Mouse (Mus musculus) E14TG2a.4 (cell line): ENCODE measurements around the gene Trim32.

Source experiments
- H3K27me3 ChIP-seq: 2 replicates; pipeline ENCODE4 v1.6.1; 2014; ENCODE audit warnings: low read length, control low read depth; ENCODE audit not compliant: insufficient read depth
- H3K36me3 ChIP-seq: 2 replicates; pipeline ENCODE4 v1.6.1; 2014; ENCODE audit warnings: low read length, control low read depth; ENCODE audit not compliant: insufficient read depth
- H3K4me1 ChIP-seq: replicated peaks from 2 replicates; pipeline ENCODE4 v1.6.1; 2014; ENCODE audit warnings: low read depth, low read length, control low read depth
- H3K4me3 ChIP-seq: replicated peaks from 2 replicates; pipeline ENCODE4 v1.5.1; 2014; ENCODE audit warnings: mild to moderate bottlenecking, low read length
- H3K9me3 ChIP-seq: 2 replicates; pipeline ENCODE4 v1.6.1; 2014; ENCODE audit warnings: low read length, control low read depth
- CTCF ChIP-seq: conservative IDR thresholded peaks from 2 replicates; pipeline ENCODE4 v1.5.1; 2014; ENCODE audit warnings: low read length
- NANOG ChIP-seq: IDR thresholded peaks from 2 replicates; pipeline ENCODE4 v1.6.1; 2014; ENCODE audit warnings: borderline replicate concordance, low read length, mixed read lengths
- POU5F1 ChIP-seq: IDR thresholded peaks from 2 replicates; pipeline ENCODE4 v1.6.1; 2014; ENCODE audit warnings: low read length, borderline replicate concordance

Trim32 gene

GRCm38 (mm10) chr4:65604504-65605150, at the start of gene Trim32:
Gene Trim32 (plus strand): TSS chr4:65604986.
- Histone ChIP-seq H3K4me1 (peaks cover 7% of the 10 kb centered on the region; the same call in 1 of the 2 replicates), H3K4me3 (peak within 1 kb of the TSS; percentile 85), H3K27me3 (peaks cover 4% of the 10 kb centered on the region), H3K9me3 (peaks cover 15% of the 10 kb centered on the region; the same call in 1 of the 2 replicates), H3K36me3 (no peaks in the 10 kb centered on the region)
- no peak for TF ChIP-seq POU5F1
- no peak for TF ChIP-seq NANOG
- no peak for TF ChIP-seq CTCF

GRCm38 (mm10) chr4:65565493-65565892, 39.3 kb upstream of the Trim32 start:
- Histone ChIP-seq H3K27me3 (no peaks in the 10 kb centered on the region), H3K36me3 (no peaks in the 10 kb centered on the region), H3K9me3 (no peaks in the 10 kb centered on the region), H3K4me1 (no peaks in the 10 kb centered on the region), H3K4me3 (no peak overlapping the region)
- TF ChIP-seq NANOG (no peak), CTCF (no peak), POU5F1 (no peak)

DNA sequence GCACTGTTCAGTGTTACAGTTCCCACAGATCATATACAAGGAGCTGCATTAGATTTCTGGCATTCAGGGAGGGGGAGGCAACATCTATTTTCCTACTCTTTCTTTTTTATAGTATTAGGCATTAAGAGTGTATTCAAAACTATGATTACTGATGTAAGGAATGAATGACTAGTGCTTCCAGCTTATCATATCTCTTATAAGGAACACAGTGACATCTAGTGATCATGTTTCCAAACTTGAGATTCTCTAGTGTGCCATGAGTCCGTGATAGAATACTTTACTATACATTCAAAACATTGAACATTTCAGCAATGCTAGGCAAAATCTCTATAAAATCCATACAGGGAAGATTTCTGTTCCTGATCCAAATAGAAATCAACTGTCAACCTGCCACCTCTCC, 24.5 kb upstream of the Trim32 start:
- no peak overlapping the region for H3K4me3 ChIP-seq
- H3K36me3 ChIP-seq, result no peaks in the 10 kb centered on the region
- H3K27me3 ChIP-seq, result no peaks in the 10 kb centered on the region
- TF ChIP-seq NANOG (no peak), CTCF (no peak), POU5F1 (no peak)
- H3K9me3 ChIP-seq, result no peaks in the 10 kb centered on the region
- 0 out of 2 replicates have a peak, but pooled peaks cover 4% of the 10 kb centered on the region for H3K4me1 ChIP-seq

- H3K36me3 ChIP-seq, result no peaks in the 10 kb centered on the region
- no peaks in the 10 kb centered on the region for H3K9me3 ChIP-seq
- H3K4me3 ChIP-seq, result no peak overlapping the region
- H3K4me1 ChIP-seq, result 0 out of 2 replicates have a peak, but pooled peaks cover 4% of the 10 kb centered on the region
- H3K27me3 ChIP-seq, result no peaks in the 10 kb centered on the region
- no peak for TF ChIP-seq CTCF
- TF ChIP-seq NANOG, result no peak
- no peak for TF ChIP-seq POU5F1
Measured at GRCm38 (mm10) chr4:65586947-65587346, 17.8 kb upstream of the Trim32 start.

DNA sequence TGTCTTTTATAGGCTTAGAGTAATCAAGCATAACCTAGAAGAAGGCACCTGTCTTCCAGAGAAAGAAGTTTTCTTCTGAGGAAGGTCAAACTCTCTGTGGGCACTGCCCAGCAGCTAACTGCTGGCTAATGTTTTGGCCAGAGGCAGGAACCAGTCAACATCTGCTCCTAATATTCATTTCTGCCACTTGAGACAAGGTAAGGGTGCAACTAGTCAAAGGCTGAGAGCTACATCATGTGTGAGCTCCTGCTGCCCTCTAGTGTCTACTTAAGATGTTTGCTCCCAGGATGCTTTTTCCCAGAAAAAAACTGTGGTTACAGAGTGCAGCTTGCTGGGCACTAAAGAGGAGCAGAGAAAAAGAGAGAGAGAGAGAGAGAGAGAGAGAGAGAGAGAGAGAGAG, 15.0 kb upstream of the Trim32 start:
- TF ChIP-seq CTCF, result peak; percentile 33
- TF ChIP-seq POU5F1, result no peak
- no peak for TF ChIP-seq NANOG
- Histone ChIP-seq H3K36me3 (no peaks in the 10 kb centered on the region), H3K27me3 (no peaks in the 10 kb centered on the region), H3K9me3 (no peaks in the 10 kb centered on the region), H3K4me1 (no peaks in the 10 kb centered on the region), H3K4me3 (no peak overlapping the region)

DNA sequence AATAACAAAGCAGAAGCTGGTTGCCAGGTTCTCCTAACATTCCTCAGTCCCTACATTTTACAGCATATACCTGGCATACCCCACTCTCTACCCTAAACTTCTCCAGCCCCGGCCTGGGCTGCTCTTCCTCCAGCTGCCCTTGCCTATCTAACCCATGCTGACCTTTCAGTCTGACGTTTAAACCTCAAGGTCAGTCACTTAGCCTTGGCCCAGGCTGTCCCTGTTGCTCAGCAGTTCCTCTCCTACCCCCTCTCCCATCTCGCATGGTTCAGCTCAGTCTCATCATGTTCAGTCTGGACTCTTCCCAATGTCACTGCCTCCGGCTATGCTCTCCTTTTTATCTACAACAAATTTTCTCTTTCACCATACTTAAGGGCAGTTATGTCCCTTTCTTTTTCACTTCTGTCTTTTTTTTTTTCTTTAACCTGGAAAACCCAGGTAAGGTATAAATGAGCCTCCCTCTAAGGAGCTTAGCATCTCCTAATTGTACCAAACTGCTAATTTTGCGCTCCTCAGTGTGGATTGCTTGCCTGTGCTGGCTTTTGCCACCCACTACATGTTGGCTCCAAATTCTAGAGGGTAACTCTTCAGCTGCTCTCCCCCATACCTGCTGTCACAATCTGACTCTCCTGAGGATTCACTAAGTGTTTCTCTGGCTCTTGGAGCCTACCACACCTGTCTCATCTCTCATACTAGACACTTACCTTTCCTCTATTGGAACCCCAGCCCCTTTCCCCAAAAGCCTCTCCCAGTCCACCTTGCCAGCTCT, 10.0 kb upstream of the Trim32 start:
- no peak overlapping the region for H3K4me3 ChIP-seq
- TF ChIP-seq CTCF, result no peak
- no peak for TF ChIP-seq NANOG
- TF ChIP-seq POU5F1, result no peak
- 0 out of 2 replicates have a peak, but pooled peaks cover 3% of the 10 kb centered on the region for H3K27me3 ChIP-seq
- H3K36me3 ChIP-seq, result no peaks in the 10 kb centered on the region
- H3K4me1 ChIP-seq, result no peaks in the 10 kb centered on the region
- H3K9me3 ChIP-seq, result no peaks in the 10 kb centered on the region

DNA sequence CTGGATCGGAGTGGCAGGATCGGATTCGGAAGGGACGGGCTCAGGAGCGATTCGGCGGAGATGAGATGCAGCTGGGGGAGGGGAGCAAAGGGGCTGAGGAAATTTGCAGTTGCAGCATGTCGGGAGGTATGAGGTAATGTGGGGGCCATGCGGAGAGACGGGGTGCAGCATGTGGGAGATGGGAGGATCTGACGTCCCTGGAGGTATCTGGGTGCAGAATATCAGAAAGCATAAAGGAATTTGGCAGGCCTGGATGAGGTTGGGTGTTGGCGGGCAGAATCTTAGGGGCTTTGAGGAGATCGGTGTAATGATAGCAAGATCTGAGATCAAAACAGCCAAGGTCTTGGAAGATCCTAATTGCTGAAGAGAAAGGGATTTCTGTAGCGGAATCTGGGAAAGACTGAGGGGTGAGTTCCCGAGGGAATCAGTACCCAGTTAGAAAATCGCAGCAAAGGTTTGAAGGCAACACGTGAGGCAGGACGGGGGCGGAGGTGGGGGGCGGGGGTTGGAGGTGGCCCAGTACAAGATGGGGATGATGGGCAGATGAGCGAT, 441 bp downstream of the Trim32 start:
- peaks cover 15% of the 10 kb centered on the region; the same call in 1 of the 2 replicates for H3K9me3 ChIP-seq
- peak overlapping the region; percentile 85 for H3K4me3 ChIP-seq
- H3K36me3 ChIP-seq, result no peaks in the 10 kb centered on the region
- peaks cover 4% of the 10 kb centered on the region for H3K27me3 ChIP-seq
- TF ChIP-seq POU5F1 (no peak), NANOG (no peak), CTCF (no peak)
- peaks cover 7% of the 10 kb centered on the region; the same call in 1 of the 2 replicates for H3K4me1 ChIP-seq

- Histone ChIP-seq H3K9me3 (peaks cover 15% of the 10 kb centered on the region; the same call in 1 of the 2 replicates), H3K36me3 (no peaks in the 10 kb centered on the region), H3K27me3 (peaks cover 4% of the 10 kb centered on the region; the same call in 1 of the 2 replicates), H3K4me3 (no peak overlapping the region), H3K4me1 (peaks cover 7% of the 10 kb centered on the region; the same call in 1 of the 2 replicates)
- TF ChIP-seq NANOG (no peak), CTCF (no peak), POU5F1 (no peak)
Measured at GRCm38 (mm10) chr4:65607184-65607631, 2.4 kb downstream of the Trim32 start.
